Mouse (Mus musculus) kidney, adult 10 weeks (tissue): ENCODE data around the gene Cyp2d40. TPM values are rescaled to one million over a fixed set of nuclear protein-coding genes. Genes with fewer than 3 reads are reported as not detected.

Source experiments
- polyA plus RNA-seq: library from polyadenylated mRNA; stranded (reverse); fragments of 350-450 nt; fragmentation: Illumina TruSeq; extraction: RNeasy Lipid Tissue Mini Kit (QIAGEN cat#74804); gene quantifications from one replicate; pipeline ENCODE4 v1.2.3, GENCODE M21; 2014; ENCODE audit warnings: low read depth, low replicate concordance

The Cyp2d40 gene
- not detected for polyA plus RNA-seq

GRCm38 (mm10) chr15:82763631-82764420, at the start of gene Cyp2d40:
TSS of gene Cyp2d40 (minus strand) at chr15:82764183.

GRCm38 (mm10) chr15:82794277-82794676, 30.3 kb upstream of the Cyp2d40 start, which contains the start of gene Cyp2d26:
TSS of gene Cyp2d26 (minus strand) at chr15:82794294.

Other genes starting within 250 kb of the Cyp2d40 start
- gene Cyp2d12, start 209.1 kb downstream of the Cyp2d40 start, polyA plus RNA-seq = 54.9 TPM
- not detected for gene Cyp2d34, start 143.2 kb downstream of the Cyp2d40 start, polyA plus RNA-seq
- 128 TPM for gene Cyp2d26, start 30.1 kb upstream of the Cyp2d40 start, polyA plus RNA-seq
- gene Tcf20, start 223.7 kb upstream of the Cyp2d40 start, polyA plus RNA-seq = 12.5 TPM